Mouse (Mus musculus): ENCODE data around the gene Kcnj12. TPM values are rescaled to one million over a fixed set of nuclear protein-coding genes. Genes with fewer than 3 reads are reported as not detected.

Gene Kcnj12
- polyA plus RNA-seq, 1 experiment from 2014 or later: 0.77 TPM

Other genes with a start within 250 kb of the Kcnj12 start
- 17.0 and 17.2 TPM in 2 replicates for gene Top3a, start 245.2 kb upstream of the Kcnj12 start, polyA plus RNA-seq (2015; fragmentation: Nextera tagmentation; extraction: Ambion mirVana)
- 4.5 and 5.3 TPM in 2 replicates for gene Smcr8, start 245.0 kb upstream of the Kcnj12 start, polyA plus RNA-seq (2015; fragmentation: Nextera tagmentation; extraction: Ambion mirVana)
- 58.3 and 58.5 TPM in 2 replicates for gene Shmt1, start 210.8 kb upstream of the Kcnj12 start, polyA plus RNA-seq (2015; fragmentation: Nextera tagmentation; extraction: Ambion mirVana)
- 41.0 and 41.4 TPM in 2 replicates for gene Dhrs7b, start 191.9 kb upstream of the Kcnj12 start, polyA plus RNA-seq (2015; fragmentation: Nextera tagmentation; extraction: Ambion mirVana)
- gene Tmem11, start 143.3 kb upstream of the Kcnj12 start, polyA plus RNA-seq (2015; fragmentation: Nextera tagmentation; extraction: Ambion mirVana): 63.6 and 67.3 TPM in 2 replicates
- gene Natd1, start 107.8 kb upstream of the Kcnj12 start, polyA plus RNA-seq (2015; fragmentation: Nextera tagmentation; extraction: Ambion mirVana): 21.3 and 26.6 TPM in 2 replicates
- gene Map2k3, start 90.5 kb upstream of the Kcnj12 start, polyA plus RNA-seq (2015; fragmentation: Nextera tagmentation; extraction: Ambion mirVana): 109 and 115 TPM in 2 replicates
- gene Tnfrsf13b, start 104.2 kb downstream of the Kcnj12 start, polyA plus RNA-seq (2015; fragmentation: Nextera tagmentation; extraction: Ambion mirVana): 2.9 and 3.5 TPM in 2 replicates
- gene Usp22, start 152.5 kb downstream of the Kcnj12 start, polyA plus RNA-seq (2015; fragmentation: Nextera tagmentation; extraction: Ambion mirVana): 109 and 113 TPM in 2 replicates
- gene Aldh3a1, start 185.0 kb downstream of the Kcnj12 start, polyA plus RNA-seq (2015; fragmentation: Nextera tagmentation; extraction: Ambion mirVana): 0.15 and 0.22 TPM in 2 replicates
- 37.3 and 41.1 TPM in 2 replicates for gene Aldh3a2, start 244.9 kb downstream of the Kcnj12 start, polyA plus RNA-seq (2015; fragmentation: Nextera tagmentation; extraction: Ambion mirVana)

Measured in lung, embryonic 15.5 days (tissue).